Mouse (Mus musculus) CH12.LX (cell line): ENCODE results near the gene Hist1h2bk. TPM values are rescaled to one million over a fixed set of nuclear protein-coding genes. Genes with fewer than 3 reads are reported as not detected.

Source experiments
- DNase-seq: peaks from one replicate; pipeline ENCODE4 v3.0.0-alpha.2; 2013; ENCODE audit errors: extremely low read depth
- H3K27ac ChIP-seq: 2 replicates; pipeline ENCODE4 v1.5.1; 2012; ENCODE audit warnings: low read depth, mild to moderate bottlenecking, control low read depth, moderate library complexity; ENCODE audit not compliant: insufficient read depth
- H3K27me3 ChIP-seq: replicated peaks from 2 replicates; pipeline ENCODE3; 2012; ENCODE audit warnings: inconsistent platforms
- H3K36me3 ChIP-seq, 2 experiments: replicated peaks in 1 of 2; 2 replicates each; pipeline versions ENCODE3 to v1.6.1; 2012; ENCODE audit warnings: inconsistent platforms in 1 of 2, low read length in 1 of 2, mild to moderate bottlenecking in 1 of 2, mixed read lengths in 1 of 2, moderate library complexity in 1 of 2; ENCODE audit not compliant: control insufficient read depth in 1 of 2, insufficient read depth in 1 of 2
- H3K4me1 ChIP-seq, 2 experiments: 2 replicates each; pipeline ENCODE4 v1.6.1; 2012; ENCODE audit warnings: inconsistent platforms in 1 of 2, moderate library complexity in 1 of 2; ENCODE audit not compliant: insufficient read depth in 2 of 2, control insufficient read depth in 1 of 2
- H3K4me2 ChIP-seq: 2 replicates; pipeline ENCODE4 v1.6.1; 2012; ENCODE audit warnings: low read depth, mild to moderate bottlenecking, control low read depth; ENCODE audit not compliant: poor library complexity, insufficient read depth, severe bottlenecking
- H3K4me3 ChIP-seq, 3 experiments: fragments of 150-350 bp in 1 of 3; sonication (generic) in 1 of 3; replicated peaks in 1 of 3; 2 replicates each; pipeline versions ENCODE3 to v1.5.1; 2011 to 2012; ENCODE audit warnings: low read depth in 2 of 3, low read length in 2 of 3, mild to moderate bottlenecking in 2 of 3, moderate library complexity in 2 of 3, control low read depth in 1 of 3, improper control_type of control experiment in 1 of 3, inconsistent platforms in 1 of 3, mixed read lengths in 1 of 3; ENCODE audit not compliant: poor library complexity in 1 of 3
- H3K79me2 ChIP-seq: replicated peaks from 2 replicates; pipeline ENCODE4 v1.6.1; 2012; ENCODE audit warnings: mild to moderate bottlenecking, moderate library complexity; ENCODE audit not compliant: control insufficient read depth, poor library complexity, insufficient read depth, severe bottlenecking; ENCODE audit errors: extremely low read depth
- H3K9ac ChIP-seq: 2 replicates; pipeline ENCODE4 v1.6.1; 2012; ENCODE audit warnings: low read depth, mild to moderate bottlenecking, control low read depth, moderate library complexity; ENCODE audit not compliant: insufficient read depth
- H3K9me3 ChIP-seq: replicated peaks from 2 replicates; pipeline ENCODE3; 2012; ENCODE audit warnings: low read length, inconsistent platforms, mixed read lengths
- CHD1 ChIP-seq: IDR thresholded peaks from 2 replicates; pipeline ENCODE4 v1.6.1; 2012; ENCODE audit warnings: low read depth, low read length, improper control_type of control experiment, inconsistent platforms
- CTCF ChIP-seq, 2 experiments: IDR thresholded peaks in 1 of 2; conservative IDR thresholded peaks in 1 of 2; 2 replicates each; pipeline ENCODE4 v1.5.1; 2011 to 2012; ENCODE audit warnings: low read depth in 2 of 2, low read length in 2 of 2, improper control_type of control experiment in 1 of 2, inconsistent platforms in 1 of 2, mild to moderate bottlenecking in 1 of 2, moderate library complexity in 1 of 2
- ELF1 ChIP-seq: IDR thresholded peaks from 2 replicates; pipeline ENCODE4 v1.6.1; 2014; ENCODE audit warnings: low read depth, mild to moderate bottlenecking, inconsistent platforms, low read length, improper control_type of control experiment
- HCFC1 ChIP-seq: IDR thresholded peaks from 2 replicates; pipeline ENCODE4 v1.6.1; 2012; ENCODE audit warnings: low read depth, mild to moderate bottlenecking, inconsistent platforms, low read length, improper control_type of control experiment
- IRF4 ChIP-seq: IDR thresholded peaks from 2 replicates; pipeline ENCODE4 v1.6.1; 2014; ENCODE audit warnings: low read depth, mild to moderate bottlenecking, inconsistent platforms, low read length, improper control_type of control experiment
- JUN ChIP-seq: IDR thresholded peaks from 2 replicates; pipeline ENCODE4 v1.6.1; 2011; ENCODE audit warnings: low read depth, mild to moderate bottlenecking, low read length, improper control_type of control experiment, moderate library complexity; ENCODE audit not compliant: insufficient read depth
- KAT2A ChIP-seq: IDR thresholded peaks from 2 replicates; pipeline ENCODE4 v1.6.1; 2012; ENCODE audit warnings: low read length, improper control_type of control experiment, inconsistent platforms; ENCODE audit not compliant: insufficient replicate concordance
- MAFK ChIP-seq: IDR thresholded peaks from 2 replicates; pipeline ENCODE4 v1.6.1; 2011; ENCODE audit warnings: low read length, improper control_type of control experiment; ENCODE audit not compliant: insufficient replicate concordance
- MAX ChIP-seq: IDR thresholded peaks from 2 replicates; pipeline ENCODE4 v1.6.1; 2011; ENCODE audit warnings: low read length, improper control_type of control experiment
- NELFE ChIP-seq: IDR thresholded peaks from 2 replicates; pipeline ENCODE4 v1.6.1; 2011; ENCODE audit warnings: low read depth, low read length, improper control_type of control experiment
- NRF1 ChIP-seq: IDR thresholded peaks from 2 replicates; pipeline ENCODE4 v1.6.1; 2014; ENCODE audit warnings: low read depth, mild to moderate bottlenecking, inconsistent platforms, low read length, improper control_type of control experiment, moderate library complexity
- POLR2AphosphoS2 ChIP-seq: IDR thresholded peaks from 2 replicates; pipeline ENCODE4 v1.6.1; 2011; ENCODE audit warnings: low read depth, low read length, improper control_type of control experiment
- RCOR1 ChIP-seq: conservative IDR thresholded peaks from 2 replicates; pipeline ENCODE4 v1.6.1; 2012; ENCODE audit warnings: low read depth, mild to moderate bottlenecking, inconsistent platforms, low read length, improper control_type of control experiment
- SIN3A ChIP-seq: IDR thresholded peaks from 2 replicates; pipeline ENCODE4 v1.6.1; 2012; ENCODE audit warnings: low read length, improper control_type of control experiment, inconsistent platforms
- SMC3 ChIP-seq: IDR thresholded peaks from 2 replicates; pipeline ENCODE4 v1.6.1; 2011; ENCODE audit warnings: low read depth, low read length, improper control_type of control experiment
- TBP ChIP-seq: conservative IDR thresholded peaks from 2 replicates; pipeline ENCODE4 v1.6.1; 2011; ENCODE audit warnings: low read depth, low read length, improper control_type of control experiment
- TCF12 ChIP-seq: IDR thresholded peaks from 2 replicates; pipeline ENCODE4 v1.6.1; 2014; ENCODE audit warnings: low read depth, mild to moderate bottlenecking, inconsistent platforms, low read length, improper control_type of control experiment
- USF2 ChIP-seq: conservative IDR thresholded peaks from 2 replicates; pipeline ENCODE4 v1.6.1; 2011; ENCODE audit warnings: low read depth, low read length, improper control_type of control experiment
- ZKSCAN1 ChIP-seq: IDR thresholded peaks from 2 replicates; pipeline ENCODE4 v1.6.1; 2012; ENCODE audit warnings: low read depth, inconsistent platforms, low read length, improper control_type of control experiment, borderline replicate concordance
- ZNF384 ChIP-seq: IDR thresholded peaks from 2 replicates; pipeline ENCODE4 v1.6.1; 2012; ENCODE audit warnings: low read depth, low read length, improper control_type of control experiment, inconsistent platforms
- dilution Hi-C: fragments of 300-500 bp; cut with MboI; formaldehyde crosslinking; loops from 2 replicates; pipeline ENCODE4 v1.14.3; 2020; ENCODE audit warnings: low sequenced_read_pairs; ENCODE audit not compliant: extremely low pct_unique_long_range_greater_than_20kb, extremely low pct_ligation_motif_present
- in situ Hi-C: fragments of 300-500 bp; cut with MboI; formaldehyde crosslinking; loops from 3 replicates; pipeline ENCODE4 v1.14.3; 2019; ENCODE audit warnings: low sequenced_read_pairs, low pct_ligation_motif_present, low pct_unique_long_range_greater_than_20kb, mixed read lengths
- polyA plus RNA-seq: library from polyadenylated mRNA; unstranded; fragments of >175 nt; gene quantifications from 2 replicates; pipeline ENCODE4 v1.2.1, GENCODE M21; 2012; ENCODE audit warnings: low read depth; ENCODE audit not compliant: insufficient read length
- total RNA-seq, 2 experiments: library from RNA; depleted of rRNA; stranded (reverse); fragments of 300-350 nt in 1 of 2; fragments of >200 nt in 1 of 2; gene quantifications; 2 replicates each; pipeline ENCODE4 v1.2.3; 2012 to 2014

Gene Hist1h2bk
- total and polyA plus RNA-seq, 3 experiments: 8.1 to 2,636 (median 47.2) TPM

- H3K4me2 ChIP-seq: peak overlapping the region; percentile 74
- peak overlapping the region; percentile 56 for H3K9ac ChIP-seq
- H3K4me3 ChIP-seq: peak overlapping the region; percentile 48 to 67 (median 52)
- DNase-seq: no peak
- H3K27ac ChIP-seq: no peak overlapping the region
- in situ Hi-C loops: no loop called here
- no peaks in the 10 kb centered on the region for H3K79me2 ChIP-seq
- TF ChIP-seq HCFC1: no peak
- peaks cover 6 to 22% of the 10 kb centered on the region in 2 experiments for H3K4me1 ChIP-seq
- H3K9me3 ChIP-seq: no peaks in the 10 kb centered on the region
- peaks cover 32% of the 10 kb centered on the region for H3K27me3 ChIP-seq
- H3K36me3 ChIP-seq: no peaks in the 10 kb centered on the region
- dilution Hi-C loops: no loop called here
These were observed 38.9 kb upstream of the Hist1h2bk start for GRCm38 (mm10) chr13:21996840-21997185.

- Histone ChIP-seq H3K9ac (no peak overlapping the region), H3K79me2 (no peaks in the 10 kb centered on the region), H3K27ac (no peak overlapping the region), H3K4me2 (peak overlapping the region; percentile 74), H3K9me3 (no peaks in the 10 kb centered on the region), H3K36me3 (no peaks in the 10 kb centered on the region), H3K4me1 (peaks cover 6 to 27% of the 10 kb centered on the region in 2 experiments), H3K27me3 (peaks cover 32% of the 10 kb centered on the region), H3K4me3 (peak overlapping the region in 2 of 3 experiments; percentile 52 to 67)
- in situ Hi-C loops (no loop called here), dilution Hi-C loops (no loop called here)
- TF ChIP-seq TCF12 (no peak), TBP (no peak), SIN3A (no peak)
- no peak for DNase-seq
These were observed 38.4 kb upstream of the Hist1h2bk start for GRCm38 (mm10) chr13:21997201-21997820.

- Histone ChIP-seq H3K4me3 (no peak overlapping the region), H3K27me3 (peaks cover 35% of the 10 kb centered on the region), H3K36me3 (no peaks in the 10 kb centered on the region), H3K79me2 (no peaks in the 10 kb centered on the region), H3K9ac (no peak overlapping the region), H3K4me1 (peaks cover 6 to 31% of the 10 kb centered on the region in 2 experiments), H3K27ac (no peak overlapping the region), H3K4me2 (no peak overlapping the region; the same call in 1 of the 2 replicates), H3K9me3 (no peaks in the 10 kb centered on the region)
- in situ Hi-C loops: no loop called here
- no peak for DNase-seq
- TF ChIP-seq POLR2AphosphoS2 (no peak), HCFC1 (no peak), NELFE (no peak), TCF12 (no peak), MAX (no peak), NRF1 (no peak), IRF4 (no peak), CTCF (conservative IDR thresholded peaks at IDR 0.05 in 1 of 2, IDR thresholded peaks at IDR 0.05 in 1 of 2; ENCODE audit: low read depth in 2 of 2, low read length in 2 of 2) (no peak), SMC3 (no peak), KAT2A (no peak), JUN (no peak), ZNF384 (no peak), CHD1 (no peak), USF2 (no peak), ZKSCAN1 (no peak), ELF1 (no peak), MAFK (no peak), RCOR1 (no peak)
- dilution Hi-C loops: no loop called here
These were observed 37.8 kb upstream of the Hist1h2bk start for GRCm38 (mm10) chr13:21997821-21998220.
